Mouse (Mus musculus): ENCODE measurements around the gene Adcy2.

Gene Adcy2

DNA sequence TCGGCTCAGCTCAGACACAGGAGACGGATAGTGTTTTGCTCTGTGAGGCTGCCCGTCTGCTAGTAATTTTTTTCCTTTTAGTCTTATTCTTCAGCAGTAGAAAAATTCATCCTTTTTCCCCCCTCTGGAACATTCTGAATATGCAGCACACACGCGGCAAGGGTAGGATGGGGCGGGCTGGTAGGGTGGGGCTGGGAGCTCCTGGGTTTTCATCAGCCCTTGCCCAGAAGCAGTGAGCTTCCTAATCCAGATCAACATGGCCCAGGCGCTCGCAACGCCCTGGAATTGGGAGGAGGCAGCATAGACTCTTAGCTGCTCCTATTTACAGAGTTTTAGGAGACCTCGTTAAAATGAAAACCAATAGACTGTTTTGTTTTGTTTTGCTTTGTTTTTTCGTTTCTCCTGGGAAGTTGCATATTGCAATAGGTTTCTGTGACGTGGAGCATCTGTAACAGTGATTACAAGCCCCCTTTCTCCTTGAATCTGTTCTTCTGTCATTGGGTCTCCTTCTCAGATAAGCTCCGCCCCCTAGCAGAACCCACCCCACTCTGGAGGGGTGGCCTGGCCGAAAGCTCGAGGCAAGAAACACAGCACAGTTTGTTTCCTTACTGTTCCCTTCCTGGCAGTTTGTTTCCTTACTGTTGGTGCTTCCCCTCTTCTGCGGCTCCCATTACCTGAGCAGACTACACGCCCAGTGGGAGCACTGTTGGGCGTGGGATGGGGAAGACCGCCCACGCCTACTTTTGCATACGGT, 391.5 kb downstream of the Adcy2 start:
- no peak for DNase-seq

DNA sequence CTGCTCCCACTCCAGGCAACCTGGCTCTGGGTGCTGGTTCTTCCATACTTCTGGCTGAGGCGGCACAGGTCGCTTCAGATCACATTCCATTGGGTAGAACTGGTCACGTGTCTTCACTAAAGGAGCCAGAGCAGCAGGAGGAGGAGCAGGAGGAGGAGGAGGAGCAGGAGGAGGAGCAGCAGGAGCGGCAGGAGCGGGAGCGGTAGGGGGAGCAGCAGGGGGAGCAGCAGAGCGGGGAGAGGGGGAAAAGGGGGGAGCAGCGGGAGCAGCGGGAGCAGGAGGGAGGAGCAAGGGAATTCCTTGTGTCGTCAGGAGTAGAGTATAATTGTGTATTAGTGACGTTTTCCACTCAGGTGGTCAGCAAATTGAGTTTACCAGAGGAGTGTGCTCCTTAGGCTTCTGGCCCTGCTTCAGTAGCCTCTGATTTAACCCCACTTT, 393.6 kb downstream of the Adcy2 start:
- peak; percentile 95 for DNase-seq

DNA sequence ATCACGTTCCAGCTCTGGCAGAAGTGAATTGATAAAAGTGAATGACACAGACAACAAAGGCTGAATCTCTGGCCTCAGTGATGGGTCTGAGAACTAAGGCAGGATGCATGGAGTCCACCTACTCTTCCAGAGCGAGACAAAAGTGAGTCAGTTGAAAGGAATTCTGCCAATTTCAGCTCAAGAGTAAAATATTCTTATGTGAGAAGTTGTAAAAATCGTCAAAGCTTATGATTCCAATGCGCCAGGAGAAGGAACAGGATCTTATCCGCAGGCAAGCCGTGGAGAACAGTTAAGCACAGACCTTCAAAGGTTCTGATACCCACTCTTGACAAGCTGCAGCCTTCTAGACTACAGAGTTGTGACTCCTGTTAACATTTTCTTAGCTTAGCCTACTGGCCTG, 396.3 kb downstream of the Adcy2 start:
- DNase-seq, result no peak

DNA sequence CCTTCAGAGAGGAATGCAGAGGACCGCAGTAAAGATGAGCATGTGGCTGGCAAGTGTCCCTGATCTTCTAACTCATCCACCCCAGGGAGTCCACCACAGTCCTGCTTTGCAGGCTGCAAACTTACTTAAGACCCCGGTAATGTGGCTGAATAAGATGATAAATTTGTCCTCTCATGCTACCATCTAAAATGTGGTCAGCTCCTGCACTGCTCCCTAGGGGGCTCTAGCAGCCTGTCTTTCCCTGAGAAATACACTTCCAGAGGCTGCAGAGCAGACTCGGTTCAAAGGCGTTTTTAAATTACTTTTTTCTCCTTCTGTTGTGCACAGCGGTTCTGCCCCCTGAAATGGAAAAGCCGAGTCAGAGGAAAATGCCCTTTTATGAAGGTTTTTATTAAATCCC, 398.2 kb downstream of the Adcy2 start:
- DNase-seq, result no peak

DNA sequence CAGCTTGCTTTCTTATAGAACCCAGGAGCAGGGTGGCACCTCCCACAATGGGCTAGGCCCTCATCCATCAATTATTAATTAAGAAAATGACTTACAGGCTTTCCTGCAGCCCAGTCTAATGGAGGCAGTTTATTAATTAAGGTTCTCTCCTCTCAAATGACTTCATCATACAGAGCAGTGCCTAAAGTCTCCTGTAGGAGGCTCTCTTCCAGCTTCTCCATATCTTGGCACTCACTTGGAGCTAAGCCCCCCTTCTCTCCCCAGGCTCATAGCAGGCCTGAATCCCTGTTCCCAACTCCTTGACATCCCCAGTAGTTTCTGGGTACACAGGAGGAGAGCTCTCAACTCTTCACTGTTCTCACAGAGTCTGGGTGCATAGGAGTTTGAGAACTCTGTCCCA, 400.4 kb downstream of the Adcy2 start:
- no peak for DNase-seq

DNA sequence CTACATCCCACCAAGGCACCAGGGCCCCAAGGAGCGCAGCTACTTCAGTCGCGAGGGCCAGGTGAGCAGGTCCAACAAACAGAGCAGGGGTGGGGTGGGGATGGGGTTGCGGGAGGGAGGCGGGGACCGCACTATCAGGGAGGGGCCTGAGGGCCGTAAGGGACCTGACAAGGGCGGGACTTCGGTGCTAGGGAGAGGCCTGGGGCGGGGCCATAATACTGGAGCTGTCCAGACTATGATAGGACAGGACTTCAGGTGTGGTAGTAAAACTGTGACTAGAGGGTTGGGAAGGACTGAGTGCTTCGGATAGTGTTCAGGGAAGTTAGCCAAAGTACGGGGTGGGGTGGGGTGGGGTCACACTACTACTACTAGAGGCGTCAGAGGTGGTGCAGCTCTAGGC, 401.7 kb downstream of the Adcy2 start:
- no peak for DNase-seq

DNA sequence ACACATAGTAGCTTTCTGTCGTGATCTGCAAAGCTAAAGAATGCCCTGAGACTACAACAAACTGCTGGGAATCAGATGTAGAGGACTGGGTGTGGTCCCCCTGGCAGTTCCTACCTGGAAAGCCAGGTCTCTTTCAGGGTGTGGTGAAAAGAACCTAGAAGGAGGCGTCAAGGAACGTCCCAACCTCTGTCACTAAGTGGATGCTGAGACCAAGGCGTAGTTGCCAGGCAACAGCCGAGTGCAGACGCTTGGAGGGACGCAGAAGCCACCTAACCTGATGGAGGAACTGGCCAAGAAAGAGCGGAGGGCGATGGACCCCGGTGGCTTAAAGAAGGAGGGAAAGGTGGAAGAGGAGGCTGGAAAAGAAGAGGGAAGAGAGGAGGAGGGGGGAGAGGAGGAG, 402.1 kb downstream of the Adcy2 start, which contains the start of gene 1700001L19Rik:
Gene 1700001L19Rik, plus strand, starts transcription at position 223 of the 400 bp plus-strand sequence.
- no peak for DNase-seq

DNA sequence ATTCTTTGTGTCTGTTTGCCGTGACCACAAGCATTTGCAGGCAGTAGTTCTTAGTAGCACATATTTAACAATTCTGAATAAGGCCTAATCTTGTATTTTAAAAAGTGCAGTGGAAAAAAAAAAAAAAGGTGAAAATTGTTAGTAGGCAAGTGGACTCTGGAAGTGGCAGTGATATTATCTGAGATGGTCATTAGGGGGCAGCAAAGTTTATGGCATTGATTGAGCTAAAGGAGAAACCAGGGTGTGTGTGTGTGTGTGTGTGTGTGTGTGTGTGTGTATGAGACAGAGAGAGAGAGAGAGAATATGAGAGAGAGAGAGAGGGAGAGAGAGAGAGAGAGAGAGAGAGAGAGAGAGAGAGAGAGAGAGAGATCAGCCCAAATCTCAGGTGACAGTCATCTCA, 405.5 kb downstream of the Adcy2 start:
- no peak for DNase-seq

DNA sequence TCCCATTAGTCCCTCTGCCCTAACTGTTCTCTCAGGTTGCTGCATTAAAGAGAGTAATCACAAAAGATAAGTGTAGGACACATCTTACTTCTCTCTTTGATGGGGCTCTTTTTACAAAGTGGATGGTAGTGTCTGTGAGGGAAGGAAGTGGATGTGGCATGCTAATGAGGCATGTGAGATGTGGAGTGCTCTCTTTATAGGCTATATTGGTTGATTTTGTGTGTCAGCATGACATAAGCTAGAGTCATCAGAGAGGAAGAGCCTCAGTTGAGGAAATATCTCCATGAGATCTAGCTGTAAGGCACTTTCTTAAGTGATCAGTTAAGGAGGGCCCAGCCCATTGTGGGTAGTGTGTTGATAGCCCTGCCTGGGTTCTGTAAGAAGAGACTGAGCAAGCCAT, 411.0 kb downstream of the Adcy2 start:
- no peak for DNase-seq

DNA sequence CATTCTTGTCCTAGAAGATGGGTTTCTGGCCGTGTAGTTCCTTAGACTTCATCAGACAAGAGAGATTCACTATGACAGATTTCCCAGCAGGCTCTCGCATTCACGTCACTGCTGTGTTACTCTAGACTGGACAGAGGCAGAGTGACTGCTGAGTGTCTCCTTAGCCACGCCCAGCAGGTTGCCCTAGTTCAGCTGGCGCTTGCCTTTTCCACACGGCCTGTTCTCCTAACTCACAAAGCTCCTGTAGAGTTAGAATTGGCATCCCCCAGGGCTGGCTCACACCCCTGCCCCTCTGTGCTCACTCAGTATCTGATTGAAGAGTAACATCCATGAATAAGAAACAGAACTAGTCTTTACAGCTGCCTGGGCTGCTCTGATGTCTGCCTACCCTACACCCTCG, 413.9 kb downstream of the Adcy2 start:
- peak; percentile 83 for DNase-seq

DNA sequence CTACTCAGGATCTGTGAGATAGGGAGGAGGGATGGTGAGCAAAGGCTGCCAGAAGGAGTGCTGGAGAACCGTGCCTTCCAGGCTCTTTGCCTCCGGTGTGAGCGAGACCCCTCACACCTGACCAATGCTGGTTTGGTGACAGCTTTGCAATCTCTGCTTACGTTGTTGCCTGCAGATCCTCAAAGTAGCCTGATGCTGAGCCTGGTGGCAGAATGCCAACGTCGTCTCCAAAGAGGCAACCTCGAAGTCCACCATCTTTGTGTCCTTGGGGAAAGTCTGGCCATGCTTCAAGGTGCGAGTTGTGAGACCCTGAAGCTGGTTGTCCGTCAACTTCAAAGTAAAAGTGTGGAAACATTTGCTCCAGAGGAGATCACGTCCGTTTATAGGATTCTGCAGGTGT, 415.4 kb downstream of the Adcy2 start:
- peak; percentile 42 for DNase-seq

DNA sequence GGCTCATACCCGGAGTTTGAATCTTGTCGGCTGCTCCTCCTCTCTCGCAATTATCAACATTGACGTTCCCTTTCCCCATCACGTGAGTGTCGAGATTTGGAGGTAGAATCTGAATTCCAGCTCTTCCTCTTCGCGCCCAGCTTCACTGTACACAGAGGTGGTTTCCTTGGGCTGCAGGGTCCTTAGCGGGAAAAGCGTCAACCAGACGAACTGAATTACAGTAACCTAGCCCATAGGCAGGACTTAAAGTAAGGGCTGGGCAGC, 416.9 kb downstream of the Adcy2 start:
- DNase-seq, result no peak

DNA sequence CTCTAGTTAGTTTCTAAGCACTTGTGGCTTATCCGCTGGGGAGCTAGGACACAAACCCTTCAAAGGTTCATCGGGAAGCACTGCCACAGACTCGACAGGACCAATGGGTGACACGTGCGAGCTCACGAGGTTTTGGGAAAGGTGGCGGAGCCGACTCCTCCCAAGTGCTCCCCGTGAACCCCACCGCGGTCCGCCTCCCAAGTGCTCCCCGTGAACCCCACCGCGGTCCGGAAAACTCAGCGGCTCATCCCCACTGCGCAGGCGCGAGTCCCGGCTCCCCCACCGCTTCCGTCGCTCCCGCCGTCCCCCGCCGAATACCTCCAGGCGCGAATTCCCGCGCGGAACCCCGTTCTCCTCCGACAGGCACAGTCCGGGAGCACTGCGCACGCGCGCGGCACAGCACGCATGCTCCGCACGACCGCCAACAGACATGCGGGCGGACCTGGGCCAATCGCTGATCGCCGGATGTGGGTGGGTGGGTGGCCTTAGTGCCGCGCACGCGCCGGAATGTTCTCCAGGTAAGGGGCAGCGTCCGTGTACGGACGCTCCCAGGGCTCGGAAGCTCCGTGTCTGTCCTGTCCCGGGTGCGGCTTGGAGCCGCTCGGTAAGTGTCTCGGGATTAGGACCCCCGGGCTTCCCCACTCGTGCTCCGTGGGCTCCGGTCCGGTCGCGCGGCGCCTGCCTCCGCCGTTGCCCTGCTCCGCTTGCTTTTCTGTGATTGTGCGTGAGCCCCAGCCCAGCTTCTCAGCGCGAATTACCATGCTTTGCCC, 417.4 kb downstream of the Adcy2 start, which contains the start of the genes Mtrr and Fastkd3:
Gene Mtrr, minus strand, starts transcription at position 403 of the 770 bp plus-strand sequence.
Gene Fastkd3, plus strand, starts transcription at position 488 of the 770 bp plus-strand sequence.
- DNase-seq, result peak; percentile 100

DNA sequence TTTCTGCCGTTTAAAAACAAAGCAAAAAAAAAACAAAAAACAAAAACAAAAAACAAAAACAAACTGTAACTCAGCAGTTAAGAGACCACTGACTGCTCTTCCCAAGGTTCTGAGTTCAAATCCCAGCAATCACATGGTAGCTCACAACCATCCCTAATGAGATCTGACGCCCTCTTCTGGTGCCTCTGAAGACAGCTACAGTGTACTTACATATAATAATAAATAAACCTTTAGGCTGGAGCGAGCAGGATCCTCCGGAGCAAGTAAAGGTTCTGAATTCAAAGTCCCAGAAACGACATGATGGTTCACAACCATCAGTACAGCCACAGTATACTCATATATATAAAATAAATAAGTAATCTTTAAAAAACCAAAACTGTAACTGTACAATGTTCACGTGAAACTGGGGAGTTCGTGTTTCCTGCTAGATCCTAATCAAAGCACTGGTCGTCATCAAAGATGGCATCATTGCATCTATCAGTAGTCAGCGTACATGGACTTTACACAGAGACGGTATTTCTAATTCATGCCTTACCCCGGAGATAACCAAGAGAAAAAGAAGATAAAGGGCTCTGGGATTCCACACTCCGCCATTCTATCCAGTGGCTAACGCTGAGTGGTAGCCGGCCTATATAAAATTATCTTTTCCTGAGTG, 418.1 kb downstream of the Adcy2 start:
- DNase-seq, result no peak

DNA sequence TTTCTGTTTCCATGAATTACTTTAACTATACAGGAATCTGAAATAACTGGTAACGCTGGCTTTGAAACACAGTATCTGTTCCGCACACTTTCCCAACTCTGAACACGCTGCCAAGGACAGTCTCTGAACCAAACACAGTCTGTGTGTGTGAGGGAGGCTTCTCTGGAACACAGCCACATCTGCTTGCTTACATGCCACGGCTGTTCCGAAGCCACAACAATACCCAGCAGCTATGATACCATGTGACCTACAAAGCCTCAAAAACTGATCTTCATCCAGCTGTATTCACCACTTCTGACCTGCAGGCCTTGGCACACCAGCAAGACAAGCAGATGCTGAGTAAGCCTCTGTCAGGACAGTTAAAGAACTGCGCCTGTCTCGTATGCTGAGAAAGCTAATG, 421.4 kb downstream of the Adcy2 start:
- no peak for DNase-seq

DNA sequence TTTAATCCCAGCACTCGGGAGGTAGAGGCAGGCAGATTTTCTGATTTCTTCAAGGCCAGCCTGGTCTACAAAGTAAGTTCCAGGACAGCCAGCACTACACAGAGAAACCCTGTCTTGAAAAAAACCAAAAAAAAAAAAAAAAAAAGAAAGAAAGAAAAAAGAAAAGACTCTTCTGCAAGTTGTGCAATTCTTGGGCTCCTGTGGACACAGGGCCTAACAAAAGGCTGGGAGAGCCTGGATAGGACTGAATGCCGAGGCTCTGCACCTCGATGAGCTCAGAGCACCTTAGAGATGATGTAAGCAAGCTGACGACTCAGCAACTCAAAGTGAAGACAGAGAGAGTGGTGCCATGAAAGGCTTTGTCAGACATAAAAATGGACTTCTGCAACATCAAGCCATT, 424.9 kb downstream of the Adcy2 start:
- no peak for DNase-seq

DNA sequence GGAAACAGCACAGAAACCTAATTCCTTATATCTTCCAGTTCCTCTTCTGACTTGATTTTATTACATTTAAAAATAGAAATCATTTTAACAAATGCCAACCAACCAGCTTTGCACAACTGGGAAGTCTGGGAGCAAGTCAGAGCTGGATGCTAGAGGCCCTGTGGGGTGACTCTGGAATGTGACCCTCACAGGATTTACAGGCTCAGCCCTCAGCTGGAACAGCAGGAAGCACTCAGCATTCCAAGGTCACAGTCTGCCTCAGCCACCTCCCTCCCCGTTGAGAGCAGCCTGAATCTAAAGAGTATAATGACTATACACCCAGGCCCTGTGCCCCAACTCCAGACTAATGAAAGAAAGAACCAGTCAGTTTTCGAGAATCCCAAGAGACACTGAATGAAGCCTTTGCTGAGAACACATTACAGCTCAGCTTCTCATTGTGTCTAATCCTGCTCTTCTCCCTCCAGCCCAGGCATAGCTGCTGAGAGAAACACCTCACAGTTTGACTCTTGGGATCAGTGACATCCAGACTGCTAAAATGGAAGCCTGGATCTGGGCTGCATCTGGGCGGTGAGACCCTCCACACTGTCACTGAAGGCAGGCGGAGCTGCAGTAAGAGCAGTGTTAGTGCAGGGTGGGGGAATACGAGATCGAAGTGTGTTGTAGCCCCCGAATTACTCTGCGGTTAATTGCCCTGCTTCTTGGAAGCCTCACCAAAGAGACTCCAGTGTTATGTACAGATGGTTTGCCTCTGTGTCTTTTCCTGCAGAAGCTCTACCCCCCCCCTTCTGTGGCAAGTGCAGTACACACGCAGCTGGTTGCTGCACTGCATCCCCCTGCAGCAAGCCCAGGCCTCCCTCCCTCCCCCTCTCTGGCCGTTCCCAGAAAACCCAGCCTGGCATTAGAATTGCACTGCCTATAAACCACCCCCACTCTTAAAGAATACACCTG, 426.1 kb downstream of the Adcy2 start:
- no peak for DNase-seq

DNA sequence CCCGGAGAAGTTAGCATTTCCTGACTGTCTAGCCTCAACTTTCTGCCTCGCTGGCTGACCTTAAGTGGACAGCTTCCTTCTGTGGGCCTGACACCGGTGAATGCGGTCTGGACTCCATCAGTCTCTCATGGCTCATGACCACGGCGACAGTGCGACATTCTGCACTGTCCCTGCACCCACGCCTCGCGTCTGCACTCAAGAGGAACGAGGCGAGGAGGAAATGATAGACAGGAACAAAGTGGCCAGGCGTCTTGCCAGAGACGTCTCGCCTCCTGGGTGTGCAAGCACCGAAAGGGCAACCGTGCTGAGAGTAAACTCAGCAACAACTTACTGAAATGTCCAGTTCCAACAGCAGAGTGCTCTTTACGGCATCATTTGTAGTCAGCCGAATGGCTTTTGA, 427.1 kb downstream of the Adcy2 start:
- peak; percentile 93 for DNase-seq

All from heart, adult 11 months (tissue).